Mouse (Mus musculus) left cerebral cortex, postnatal 14 days (tissue): Measurements from ENCODE around the gene Tmem163. TPM values are rescaled to one million over a fixed set of nuclear protein-coding genes. Genes with fewer than 3 reads are reported as not detected.

ENCODE experiments used
- DNase-seq, 2 experiments: peaks; one replicate each; pipeline ENCODE4 v3.0.0; 2021 to 2022; ENCODE audit warnings: low spot score in 2 of 2, mixed read lengths in 1 of 2
- intact Hi-C: fragments of 180-260 bp; cut with DNase I; formaldehyde crosslinking; loops from one replicate; pipeline ENCODE4 v1.15.1; 2025
- total RNA-seq, 2 experiments: library from RNA; stranded (reverse); gene quantifications; 2 replicates each; pipeline ENCODE4 v1.2.3; 2021

Gene Tmem163
- total RNA-seq, 2 experiments from 2014 or later: 34.3 to 37.5 TPM

GRCm38 (mm10) chr1:127577981-127578380 is 101.4 kb downstream of the Tmem163 start:
- intact Hi-C loops: no loop called here
- no peak for DNase-seq

GRCm38 (mm10) chr1:127577083-127577482 is 102.3 kb downstream of the Tmem163 start:
- DNase-seq: no peak
- intact Hi-C loops: no loop called here

GRCm38 (mm10) chr1:127576563-127576962 is 102.8 kb downstream of the Tmem163 start:
- DNase-seq: no peak
- intact Hi-C loops: no loop called here

- intact Hi-C loops: no loop called here
- DNase-seq: no peak
Observed at GRCm38 (mm10) chr1:127576143-127576542, 103.2 kb downstream of the Tmem163 start.

DNA sequence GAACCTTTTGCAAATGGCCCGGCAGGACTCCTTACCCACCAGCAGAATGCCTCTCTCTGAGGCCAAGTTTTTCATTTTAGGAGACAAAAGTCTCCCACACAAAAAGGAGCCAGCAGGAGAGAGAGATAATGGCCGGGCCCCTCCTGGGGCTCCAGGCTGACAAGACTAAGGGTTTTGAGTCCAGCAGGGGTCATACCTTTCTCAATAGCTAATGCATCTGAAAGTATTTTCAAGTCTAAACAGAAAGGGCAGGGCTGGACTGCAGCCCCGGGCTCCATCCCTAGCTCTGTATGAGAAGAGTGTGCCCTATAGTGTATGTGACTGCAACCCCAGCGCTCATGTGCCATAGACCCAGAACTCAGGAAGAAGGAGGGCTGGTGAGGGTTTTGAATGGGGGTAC is 103.7 kb downstream of the Tmem163 start:
- DNase-seq: no peak
- intact Hi-C loops: no loop called here

- no peak for DNase-seq
- intact Hi-C loops: no loop called here
Observed at GRCm38 (mm10) chr1:127573186-127573585, 106.2 kb downstream of the Tmem163 start.

- intact Hi-C loops: no loop called here
- no peak for DNase-seq
Observed at GRCm38 (mm10) chr1:127568641-127569040, 110.7 kb downstream of the Tmem163 start.

DNA sequence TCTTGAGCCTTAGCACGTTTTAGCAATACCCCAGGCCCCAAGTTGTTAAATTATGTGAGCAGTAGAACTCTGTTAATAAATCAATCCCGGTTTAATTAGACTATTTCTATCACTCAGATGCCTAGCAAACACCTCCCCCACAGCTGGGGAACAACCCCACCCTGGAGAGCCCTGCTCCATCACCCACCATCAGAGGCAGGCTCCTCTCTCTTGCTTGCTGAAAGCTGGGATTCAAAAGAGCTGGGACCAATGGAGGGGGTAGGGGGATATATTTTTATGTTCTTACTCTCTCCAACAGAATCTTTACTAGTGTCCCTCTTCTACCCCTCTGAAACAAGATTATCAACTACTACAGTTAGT is 122.9 kb downstream of the Tmem163 start:
- intact Hi-C loops: no loop called here
- DNase-seq: no peak

DNA sequence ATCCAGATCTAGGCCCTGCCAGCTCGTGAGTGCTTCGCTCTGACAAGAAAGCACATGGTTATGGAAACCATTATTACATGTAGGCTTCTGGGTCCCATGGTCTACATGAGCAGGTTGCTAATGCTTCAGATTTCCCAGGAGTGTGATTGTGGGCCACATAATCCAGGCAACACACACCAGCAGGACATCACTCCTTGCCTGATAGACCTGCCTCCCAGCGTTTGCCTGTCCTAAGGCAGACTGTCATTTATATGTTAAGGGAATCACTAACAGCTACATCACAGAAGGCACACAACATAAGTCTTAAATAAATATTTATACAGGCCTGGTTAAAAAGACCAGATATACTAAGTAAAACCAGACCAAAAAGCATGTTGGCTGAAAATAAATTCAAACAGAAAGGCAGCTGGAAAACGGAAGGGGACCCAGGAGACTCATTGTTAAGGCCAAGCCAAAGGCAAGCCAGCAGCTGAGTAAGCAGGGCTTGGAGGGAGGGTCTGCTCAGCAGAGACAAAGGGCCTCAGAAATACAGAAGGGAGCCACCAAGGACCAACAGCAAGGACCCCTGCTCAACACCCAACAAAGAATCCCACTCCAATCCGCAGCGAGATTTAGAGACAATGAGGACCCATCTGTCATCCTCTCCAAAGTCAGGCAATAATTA is 123.4 kb downstream of the Tmem163 start:
- intact Hi-C loops: no loop called here

DNA sequence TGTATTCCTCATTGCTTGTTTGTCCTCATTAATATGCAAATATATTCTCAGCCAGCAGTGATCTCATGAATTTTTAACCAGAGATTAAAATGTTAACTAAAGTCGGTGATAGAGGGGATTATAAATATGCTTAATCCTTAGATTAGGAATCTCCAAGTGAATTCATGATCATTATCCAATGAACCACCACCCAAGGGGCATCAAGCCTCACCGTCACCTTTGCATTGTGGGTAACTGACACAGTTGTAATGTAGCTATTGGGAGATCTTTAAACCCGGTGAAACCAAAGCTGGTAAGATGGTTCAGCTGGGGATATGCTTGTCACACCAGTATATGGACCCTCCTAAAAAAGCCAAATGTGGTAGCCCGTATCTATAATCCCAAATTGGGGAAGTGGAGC is 131.3 kb downstream of the Tmem163 start:
- intact Hi-C loops: no loop called here
- DNase-seq: no peak

More for the DNA sequence above, 123.4 kb downstream of the Tmem163 start:
- no peak for DNase-seq

DNA sequence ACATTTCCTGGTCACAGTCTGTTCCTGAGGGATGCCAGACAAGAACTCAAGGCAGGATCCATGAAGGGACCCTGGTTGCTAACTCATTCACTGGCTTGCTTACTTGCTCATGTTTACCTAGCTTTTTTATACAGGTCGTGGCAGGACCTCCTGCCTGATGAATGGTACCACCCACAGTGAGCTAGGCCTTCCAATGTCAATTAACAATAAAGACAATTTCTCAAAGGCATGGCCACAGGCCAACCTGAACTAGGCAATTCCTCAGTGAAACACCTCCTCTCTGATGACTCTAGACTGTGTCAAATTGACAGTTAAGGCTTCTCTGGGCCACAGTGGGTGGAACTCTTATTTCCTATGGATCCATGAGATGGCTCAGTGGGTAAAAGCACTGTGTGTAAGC is 136.6 kb downstream of the Tmem163 start:
- DNase-seq: no peak
- intact Hi-C loops: no loop called here

- intact Hi-C loops: no loop called here
- DNase-seq: peak in 1 of 2 experiments; percentile 8
Observed at GRCm38 (mm10) chr1:127541931-127542330, 137.4 kb downstream of the Tmem163 start.

DNA sequence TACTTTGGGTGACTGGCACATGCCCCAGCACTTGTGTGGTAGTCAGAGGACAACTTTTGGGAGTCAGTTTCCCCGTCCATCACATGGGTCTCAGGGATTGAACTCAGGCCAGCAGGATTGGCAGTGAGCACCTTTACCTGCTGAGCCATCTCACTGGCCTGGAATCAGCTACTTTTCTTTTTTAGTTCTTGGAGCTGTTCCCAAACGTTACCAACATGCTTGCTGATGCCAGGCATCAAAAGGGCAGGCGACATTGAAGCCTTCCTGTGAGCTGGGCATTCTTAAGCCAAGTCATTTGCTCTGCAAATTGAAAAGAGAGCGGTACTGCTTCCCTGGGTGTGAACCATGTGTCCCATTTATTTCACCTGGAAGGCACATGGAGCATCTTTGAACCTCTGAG is 137.8 kb downstream of the Tmem163 start:
- DNase-seq: no peak
- intact Hi-C loops: no loop called here

- peak; percentile 17 to 54 for DNase-seq
- intact Hi-C loops: no loop called here
Observed at GRCm38 (mm10) chr1:127537204-127538038, 141.9 kb downstream of the Tmem163 start.

GRCm38 (mm10) chr1:127536448-127536847 is 142.9 kb downstream of the Tmem163 start:
- intact Hi-C loops: no loop called here
- no peak for DNase-seq

DNA sequence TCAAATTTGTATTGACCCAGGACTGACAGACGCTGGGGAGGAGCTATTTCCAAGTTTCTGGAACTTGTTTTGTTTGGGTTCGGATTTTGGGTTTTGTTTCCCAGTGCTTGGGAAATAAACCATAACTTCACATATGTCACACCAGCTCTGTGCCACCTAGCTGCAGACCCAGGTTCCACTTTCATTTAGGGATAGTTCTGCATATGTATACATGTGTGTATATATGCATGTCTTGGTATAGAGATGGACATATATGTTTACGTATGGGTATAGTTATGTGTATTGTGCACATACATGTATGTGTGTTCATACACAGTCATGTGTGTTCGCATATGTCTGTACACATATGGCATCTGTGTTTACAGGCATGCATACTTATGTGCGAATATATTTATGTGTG is 147.6 kb downstream of the Tmem163 start:
- DNase-seq: no peak
- intact Hi-C loops: no loop called here

- intact Hi-C loops: no loop called here
- DNase-seq: peak in 1 of 2 experiments; percentile 20
Observed at GRCm38 (mm10) chr1:127530849-127531580, 148.3 kb downstream of the Tmem163 start.

DNA sequence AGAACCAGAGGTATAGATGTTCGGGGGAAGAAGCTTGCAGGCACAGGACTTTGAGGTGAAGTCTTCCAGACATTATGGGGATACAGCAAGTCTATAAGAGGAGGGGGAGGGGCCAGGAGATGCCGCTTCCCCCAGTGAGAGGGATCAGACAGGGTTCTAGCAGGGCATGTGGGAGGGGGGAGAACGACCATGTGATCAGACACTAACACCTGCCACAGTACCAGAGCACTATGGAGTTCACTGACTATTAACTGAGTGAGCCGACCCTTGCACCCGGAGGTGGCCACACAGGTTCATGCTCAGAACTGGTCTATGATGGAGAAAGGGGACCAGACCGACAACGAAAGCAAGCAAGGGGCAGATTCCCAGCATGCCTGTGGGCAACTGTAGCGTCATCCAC is 156.0 kb downstream of the Tmem163 start:
- DNase-seq: no peak
- intact Hi-C loops: no loop called here

DNA sequence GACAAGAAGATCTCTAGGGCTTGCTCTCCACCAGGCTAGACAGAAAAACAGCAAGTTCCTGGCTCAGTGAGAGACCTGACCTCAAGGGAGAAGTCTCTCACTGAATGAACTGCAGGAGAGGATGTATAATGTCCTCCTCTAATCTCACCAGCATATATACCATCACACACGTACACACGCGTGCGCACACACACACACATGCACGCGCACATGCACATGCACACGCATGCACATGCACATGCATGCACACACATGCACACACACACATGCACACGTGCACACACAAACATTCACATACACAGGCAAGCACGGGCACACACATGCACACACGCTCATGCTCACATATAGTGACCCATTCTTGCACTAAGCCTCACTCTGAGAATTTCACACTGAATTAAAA is 164.5 kb downstream of the Tmem163 start:
- DNase-seq: no peak
- intact Hi-C loops: no loop called here

- intact Hi-C loops: no loop called here
- DNase-seq: no peak
Observed at GRCm38 (mm10) chr1:127514479-127514878, 164.9 kb downstream of the Tmem163 start.
